Mouse (Mus musculus) megakaryocyte, embryonic 14.5 days (primary cell): ENCODE data around the gene Ctdspl. TPM values are rescaled to one million over a fixed set of nuclear protein-coding genes. Genes with fewer than 3 reads are reported as not detected.

ENCODE experiments used
- H3K27me3 ChIP-seq: replicated peaks from 2 replicates; pipeline ENCODE3; 2012; ENCODE audit warnings: inconsistent platforms
- H3K36me3 ChIP-seq: replicated peaks from 2 replicates; pipeline ENCODE3; 2012; ENCODE audit warnings: low read length, inconsistent platforms, mixed read lengths
- H3K4me1 ChIP-seq: 2 replicates; pipeline ENCODE4 v1.6.1; 2012; ENCODE audit warnings: inconsistent platforms
- H3K4me3 ChIP-seq: replicated peaks from 2 replicates; pipeline ENCODE3; 2012; ENCODE audit warnings: moderate library complexity, mild to moderate bottlenecking, inconsistent platforms
- H3K9me3 ChIP-seq: 2 replicates; pipeline ENCODE4 v1.6.1; 2012; ENCODE audit warnings: inconsistent platforms
- FLI1 ChIP-seq: IDR thresholded peaks from 2 replicates; pipeline ENCODE4 v1.6.1; 2012; ENCODE audit warnings: low read length, inconsistent platforms, mixed read lengths
- GATA1 ChIP-seq: IDR thresholded peaks from 3 replicates; pipeline ENCODE4 v1.6.1; 2012; ENCODE audit warnings: mixed read lengths, low read length, inconsistent platforms, borderline replicate concordance
- polyA plus RNA-seq: library from polyadenylated mRNA; stranded (reverse); fragments of >175 nt; gene quantifications from 2 replicates; pipeline ENCODE4 v1.2.3, GENCODE M21; 2012; ENCODE audit warnings: low replicate concordance; ENCODE audit not compliant: insufficient read depth

Gene Ctdspl
- polyA plus RNA-seq, 1 experiment, result 4.2 TPM

- no peaks in the 10 kb centered on the region for H3K9me3 ChIP-seq
- no peak overlapping the region for H3K4me3 ChIP-seq
- H3K36me3 ChIP-seq, result peaks cover 98% of the 10 kb centered on the region
- peaks cover 17% of the 10 kb centered on the region for H3K4me1 ChIP-seq
- no peaks in the 10 kb centered on the region for H3K27me3 ChIP-seq
- TF ChIP-seq GATA1 (no peak), FLI1 (no peak)
Measured at GRCm38 (mm10) chr9:119031038-119031437, 104.8 kb downstream of the Ctdspl start.

GRCm38 (mm10) chr9:119031772-119032171 is 105.5 kb downstream of the Ctdspl start:
- peaks cover 18% of the 10 kb centered on the region for H3K4me1 ChIP-seq
- no peaks in the 10 kb centered on the region for H3K27me3 ChIP-seq
- no peak overlapping the region for H3K4me3 ChIP-seq
- no peaks in the 10 kb centered on the region for H3K9me3 ChIP-seq
- H3K36me3 ChIP-seq, result peaks cover 100% of the 10 kb centered on the region
- TF ChIP-seq GATA1 (no peak), FLI1 (no peak)

GRCm38 (mm10) chr9:119032538-119032937 is 106.3 kb downstream of the Ctdspl start:
- Histone ChIP-seq H3K4me3 (no peak overlapping the region), H3K9me3 (no peaks in the 10 kb centered on the region), H3K36me3 (peaks cover 98% of the 10 kb centered on the region), H3K27me3 (no peaks in the 10 kb centered on the region), H3K4me1 (peaks cover 18% of the 10 kb centered on the region)
- no peak for TF ChIP-seq FLI1
- no peak for TF ChIP-seq GATA1

- Histone ChIP-seq H3K4me3 (no peak overlapping the region), H3K4me1 (peaks cover 18% of the 10 kb centered on the region), H3K27me3 (no peaks in the 10 kb centered on the region), H3K9me3 (no peaks in the 10 kb centered on the region), H3K36me3 (peaks cover 98% of the 10 kb centered on the region)
- no peak for TF ChIP-seq FLI1
- no peak for TF ChIP-seq GATA1
Measured at GRCm38 (mm10) chr9:119033111-119033921, 107.1 kb downstream of the Ctdspl start.

- H3K4me3 ChIP-seq, result no peak overlapping the region
- H3K27me3 ChIP-seq, result no peaks in the 10 kb centered on the region
- no peaks in the 10 kb centered on the region for H3K9me3 ChIP-seq
- peaks cover 17% of the 10 kb centered on the region for H3K4me1 ChIP-seq
- TF ChIP-seq GATA1 (no peak), FLI1 (no peak)
- H3K36me3 ChIP-seq, result peaks cover 97% of the 10 kb centered on the region
Measured at GRCm38 (mm10) chr9:119034069-119034468, 107.8 kb downstream of the Ctdspl start.

GRCm38 (mm10) chr9:119034676-119035665 is 108.7 kb downstream of the Ctdspl start:
- TF ChIP-seq GATA1 (no peak), FLI1 (no peak)
- H3K9me3 ChIP-seq, result no peaks in the 10 kb centered on the region
- no peaks in the 10 kb centered on the region for H3K27me3 ChIP-seq
- peaks cover 11% of the 10 kb centered on the region for H3K4me1 ChIP-seq
- peaks cover 97% of the 10 kb centered on the region for H3K36me3 ChIP-seq
- H3K4me3 ChIP-seq, result no peak overlapping the region

- H3K36me3 ChIP-seq, result peaks cover 97% of the 10 kb centered on the region
- no peaks in the 10 kb centered on the region for H3K9me3 ChIP-seq
- H3K4me3 ChIP-seq, result no peak overlapping the region
- TF ChIP-seq FLI1, result no peak
- H3K4me1 ChIP-seq, result peaks cover 11% of the 10 kb centered on the region
- no peaks in the 10 kb centered on the region for H3K27me3 ChIP-seq
Measured at GRCm38 (mm10) chr9:119035836-119036235, 109.6 kb downstream of the Ctdspl start.

GRCm38 (mm10) chr9:119037076-119037730 is 111.0 kb downstream of the Ctdspl start:
- H3K4me1 ChIP-seq, result peaks cover 11% of the 10 kb centered on the region
- H3K4me3 ChIP-seq, result no peak overlapping the region
- H3K9me3 ChIP-seq, result no peaks in the 10 kb centered on the region

GRCm38 (mm10) chr9:119038574-119038973 is 112.3 kb downstream of the Ctdspl start:
- no peaks in the 10 kb centered on the region for H3K27me3 ChIP-seq
- no peaks in the 10 kb centered on the region for H3K9me3 ChIP-seq

More at GRCm38 (mm10) chr9:119037076-119037730, 111.0 kb downstream of the Ctdspl start:
- Histone ChIP-seq H3K36me3 (peaks cover 97% of the 10 kb centered on the region), H3K27me3 (no peaks in the 10 kb centered on the region)
- no peak for TF ChIP-seq FLI1
- no peak for TF ChIP-seq GATA1

More at GRCm38 (mm10) chr9:119038574-119038973, 112.3 kb downstream of the Ctdspl start:
- Histone ChIP-seq H3K4me3 (no peak overlapping the region), H3K36me3 (peaks cover 96% of the 10 kb centered on the region), H3K4me1 (peaks cover 11% of the 10 kb centered on the region)
- no peak for TF ChIP-seq GATA1
- TF ChIP-seq FLI1, result no peak
